Mouse (Mus musculus) intestine, embryonic 15.5 days (tissue): ENCODE measurements around the gene Pde4d. TPM values are rescaled to one million over a fixed set of nuclear protein-coding genes. Genes with fewer than 3 reads are reported as not detected.

Source experiments
- ATAC-seq: fragments of 200-750 bp; cut with Nextera tagmentation; 2 replicates; pipeline ENCODE4 v1.8.0; 2017; ENCODE audit warnings: moderate TSS enrichment, moderate library complexity
- H3K27ac ChIP-seq: fragments of 300-500 bp; sonication (generic); 2 replicates; pipeline ENCODE4 v1.5.1; 2015; ENCODE audit warnings: mild to moderate bottlenecking, inconsistent platforms
- H3K27me3 ChIP-seq: fragments of 300-500 bp; sonication (generic); replicated peaks from 2 replicates; pipeline ENCODE4 v1.6.1; 2015; ENCODE audit warnings: inconsistent platforms
- H3K36me3 ChIP-seq: fragments of 300-500 bp; sonication (generic); 2 replicates; pipeline ENCODE4 v1.6.1; 2015; ENCODE audit warnings: inconsistent platforms
- H3K4me1 ChIP-seq: fragments of 300-500 bp; sonication (generic); replicated peaks from 2 replicates; pipeline ENCODE4 v1.6.1; 2015; ENCODE audit warnings: inconsistent platforms
- H3K4me2 ChIP-seq: fragments of 300-500 bp; sonication (generic); replicated peaks from 2 replicates; pipeline ENCODE4 v1.6.1; 2015; ENCODE audit warnings: mild to moderate bottlenecking, inconsistent platforms
- H3K4me3 ChIP-seq: fragments of 300-500 bp; sonication (generic); replicated peaks from 2 replicates; pipeline ENCODE4 v1.5.1; 2015; ENCODE audit warnings: inconsistent platforms
- H3K9ac ChIP-seq: fragments of 300-500 bp; sonication (generic); 2 replicates; pipeline ENCODE4 v1.6.1; 2015; ENCODE audit warnings: inconsistent platforms
- H3K9me3 ChIP-seq: fragments of 300-500 bp; sonication (generic); 2 replicates; pipeline ENCODE4 v1.6.1; 2016; ENCODE audit warnings: inconsistent platforms
- WGBS: fragments of 180-500 bp; shearing (Covaris S2); methylation state at CpG from one replicate; pipeline ENCODE4 v1.1.7; 2015; 5-methylcytosine and 5-hydroxymethylcytosine counted together
- polyA plus RNA-seq: library from polyadenylated mRNA; unstranded; fragments of >200 nt; fragmentation: Nextera tagmentation; extraction: Ambion mirVana; gene quantifications from 2 replicates; pipeline ENCODE4 v1.2.1, GENCODE M21; 2015

The Pde4d gene
- polyA plus RNA-seq, 1 experiment from 2014 or later = 18.5 TPM

DNA sequence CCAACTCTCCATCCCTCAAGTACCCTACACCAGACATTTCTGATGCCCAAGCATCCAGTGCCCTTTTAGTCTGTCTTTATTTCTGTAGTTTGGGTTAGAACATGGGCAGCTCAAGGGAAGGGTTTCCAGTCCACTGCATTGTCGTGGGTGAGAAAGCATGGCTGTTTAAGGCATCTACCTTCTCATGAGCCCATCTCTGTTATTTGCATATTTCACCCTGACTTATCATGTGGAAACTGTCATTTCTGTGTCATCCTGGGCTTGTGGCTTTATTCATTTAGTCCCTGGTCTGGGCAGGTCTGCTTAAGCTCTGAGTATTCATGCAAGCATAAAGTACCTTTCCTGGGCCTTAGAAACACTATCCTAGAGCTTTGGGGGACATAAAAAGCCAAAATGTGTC, 1331.7 kb downstream of the Pde4d start:
- Histone ChIP-seq H3K9me3 (no peaks in the 10 kb centered on the region), H3K9ac (no peak overlapping the region), H3K27me3 (no peaks in the 10 kb centered on the region), H3K4me2 (no peak overlapping the region), H3K27ac (no peak overlapping the region), H3K4me3 (no peak overlapping the region), H3K4me1 (no peaks in the 10 kb centered on the region), H3K36me3 (no peaks in the 10 kb centered on the region)
- WGBS = 82% methylated on average over 1 of the region's 1 CpGs
- no peak for ATAC-seq

DNA sequence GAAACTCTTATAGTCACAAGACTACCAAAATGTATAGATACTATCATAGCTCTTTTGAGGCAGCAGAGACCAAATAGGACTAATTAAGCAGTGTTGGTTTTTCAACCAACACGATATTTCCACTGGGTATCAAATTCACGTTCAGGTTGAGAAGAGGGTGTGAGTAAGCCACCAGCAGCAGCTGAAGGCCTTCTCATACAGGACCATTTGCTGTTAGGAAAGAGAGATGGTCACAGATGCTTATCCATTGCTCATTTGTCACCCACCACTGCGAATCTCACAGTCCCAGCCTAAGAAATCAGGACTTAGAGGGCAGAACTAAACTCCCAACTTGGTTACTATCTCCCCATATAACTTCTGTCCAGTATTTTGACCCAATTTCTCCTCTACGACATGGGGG, 1338.9 kb downstream of the Pde4d start:
- Histone ChIP-seq H3K36me3 (no peaks in the 10 kb centered on the region), H3K4me3 (no peak overlapping the region), H3K27me3 (no peaks in the 10 kb centered on the region), H3K4me2 (no peak overlapping the region), H3K4me1 (no peaks in the 10 kb centered on the region), H3K27ac (no peak overlapping the region), H3K9me3 (no peaks in the 10 kb centered on the region), H3K9ac (no peak overlapping the region)
- 88% methylated on average over 4 of the region's 4 CpGs for WGBS
- ATAC-seq = no peak

DNA sequence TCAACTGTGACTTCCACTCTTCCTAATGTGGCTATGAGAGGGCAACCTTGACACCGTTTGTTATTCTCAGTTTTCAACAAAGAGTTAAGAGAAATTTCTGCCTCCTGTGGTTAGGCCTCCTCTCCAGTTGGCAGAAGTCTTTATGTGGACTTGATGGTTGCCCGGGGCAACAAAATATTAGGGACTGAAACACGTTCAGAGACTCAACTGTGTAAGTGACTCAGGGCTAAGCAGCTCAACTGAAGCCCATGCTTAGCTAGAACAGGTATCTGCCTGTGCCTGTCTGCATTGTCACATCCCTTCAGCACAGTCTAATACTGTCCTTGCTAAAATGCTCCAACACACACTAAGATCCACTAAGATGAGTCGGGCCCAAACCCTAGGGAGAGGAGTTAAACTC, 1339.4 kb downstream of the Pde4d start:
- H3K4me3 ChIP-seq = no peak overlapping the region
- no peak overlapping the region for H3K4me2 ChIP-seq
- H3K9me3 ChIP-seq = no peaks in the 10 kb centered on the region
- H3K36me3 ChIP-seq = no peaks in the 10 kb centered on the region
- no peaks in the 10 kb centered on the region for H3K27me3 ChIP-seq
- H3K9ac ChIP-seq = no peak overlapping the region
- WGBS = 80% methylated on average over 4 of the region's 4 CpGs
- no peak for ATAC-seq
- no peak overlapping the region for H3K27ac ChIP-seq
- no peaks in the 10 kb centered on the region for H3K4me1 ChIP-seq

- 83% methylated on average over 8 of the region's 8 CpGs for WGBS
- H3K36me3 ChIP-seq = no peaks in the 10 kb centered on the region
- no peaks in the 10 kb centered on the region for H3K4me1 ChIP-seq
- H3K27ac ChIP-seq = no peak overlapping the region
- no peak for ATAC-seq
- no peak overlapping the region for H3K4me3 ChIP-seq
- no peaks in the 10 kb centered on the region for H3K27me3 ChIP-seq
- no peak overlapping the region for H3K4me2 ChIP-seq
- H3K9ac ChIP-seq = no peak overlapping the region
- H3K9me3 ChIP-seq = no peaks in the 10 kb centered on the region
These were observed 1340.4 kb downstream of the Pde4d start for GRCm38 (mm10) chr13:109790045-109790715.

DNA sequence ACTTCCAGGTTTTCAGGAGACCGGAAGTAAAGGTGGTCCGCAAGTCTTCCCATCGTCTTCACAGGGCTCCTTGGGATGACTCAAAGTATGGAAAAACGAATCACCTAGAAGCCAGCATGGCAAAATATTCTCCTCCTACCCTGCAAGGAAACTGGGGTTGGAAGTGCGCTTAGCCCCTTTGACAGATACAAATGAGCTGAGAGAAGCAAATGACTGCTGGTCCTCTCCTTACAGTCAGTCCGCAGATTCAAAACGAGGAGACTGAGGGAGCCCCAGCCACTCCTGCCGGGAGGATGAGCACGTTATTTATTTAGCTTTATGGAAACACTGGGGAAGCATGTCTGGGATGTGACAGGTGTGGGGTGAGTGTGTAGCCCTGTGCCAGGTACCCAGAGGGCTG, 1344.2 kb downstream of the Pde4d start:
- no peak overlapping the region for H3K4me2 ChIP-seq
- no peak for ATAC-seq
- H3K9me3 ChIP-seq = no peaks in the 10 kb centered on the region
- H3K36me3 ChIP-seq = no peaks in the 10 kb centered on the region
- no peak overlapping the region for H3K27ac ChIP-seq
- H3K9ac ChIP-seq = no peak overlapping the region
- WGBS = 64% methylated on average over 9 of the region's 9 CpGs
- H3K4me3 ChIP-seq = no peak overlapping the region
- H3K4me1 ChIP-seq = no peaks in the 10 kb centered on the region
- H3K27me3 ChIP-seq = no peaks in the 10 kb centered on the region

DNA sequence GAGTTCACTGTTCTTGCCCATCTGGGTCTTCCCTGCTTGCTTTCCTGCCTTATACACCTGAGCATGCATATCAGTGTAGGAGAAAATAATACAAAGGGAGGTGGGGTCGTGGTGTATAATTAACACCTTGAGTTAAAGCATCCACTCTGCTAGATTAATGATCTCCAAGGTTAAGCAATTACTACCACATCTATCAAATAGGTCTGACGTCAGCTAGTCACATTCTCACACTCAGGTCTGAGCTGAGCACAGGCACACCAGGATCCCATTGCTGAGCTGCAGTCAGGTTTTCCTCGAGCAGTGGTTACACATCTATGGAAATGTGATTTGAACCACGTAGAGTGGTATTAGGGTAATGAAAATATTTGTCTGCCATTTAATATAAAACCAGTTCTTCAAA, 1348.9 kb downstream of the Pde4d start:
- 0 out of 2 replicates have a peak, but pooled peaks cover 3% of the 10 kb centered on the region for H3K4me1 ChIP-seq
- no peak overlapping the region for H3K27ac ChIP-seq
- no peaks in the 10 kb centered on the region for H3K27me3 ChIP-seq
- no peak overlapping the region for H3K4me3 ChIP-seq
- H3K9me3 ChIP-seq = no peaks in the 10 kb centered on the region
- 53% methylated on average over 4 of the region's 4 CpGs for WGBS
- no peak; the same call in 1 of the 2 replicates for ATAC-seq
- H3K4me2 ChIP-seq = no peak overlapping the region
- no peak overlapping the region for H3K9ac ChIP-seq
- H3K36me3 ChIP-seq = no peaks in the 10 kb centered on the region

DNA sequence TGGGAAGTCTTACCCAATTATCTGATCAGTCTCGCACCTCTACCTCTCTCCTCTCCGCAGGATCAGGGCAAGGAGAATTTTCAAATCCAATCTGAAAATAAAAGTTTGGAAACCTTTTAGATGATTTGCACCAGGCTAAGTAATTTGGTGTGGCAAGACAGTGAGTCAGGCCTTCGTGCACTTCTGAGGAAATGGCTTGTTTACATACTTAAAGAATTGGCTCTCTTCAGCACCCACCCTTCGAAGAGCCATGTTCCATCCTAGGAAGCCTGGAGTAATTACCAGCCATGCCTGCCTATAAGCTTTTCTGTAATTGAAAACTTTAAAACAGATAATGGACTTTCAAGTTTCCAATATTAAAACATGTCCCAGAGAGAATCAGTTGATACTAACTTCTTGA, 1352.5 kb downstream of the Pde4d start:
- ATAC-seq = no peak
- no peaks in the 10 kb centered on the region for H3K27me3 ChIP-seq
- H3K9me3 ChIP-seq = no peaks in the 10 kb centered on the region
- WGBS = 45% methylated on average over 4 of the region's 4 CpGs
- no peak overlapping the region for H3K4me2 ChIP-seq
- H3K4me3 ChIP-seq = no peak overlapping the region
- no peak overlapping the region for H3K9ac ChIP-seq
- no peaks in the 10 kb centered on the region for H3K36me3 ChIP-seq
- 0 out of 2 replicates have a peak, but pooled peaks cover 7% of the 10 kb centered on the region for H3K4me1 ChIP-seq
- H3K27ac ChIP-seq = no peak overlapping the region

- Histone ChIP-seq H3K9me3 (no peaks in the 10 kb centered on the region), H3K4me2 (no peak overlapping the region), H3K27me3 (no peaks in the 10 kb centered on the region), H3K9ac (no peak overlapping the region), H3K36me3 (no peaks in the 10 kb centered on the region), H3K4me3 (no peak overlapping the region), H3K4me1 (peaks cover 13% of the 10 kb centered on the region; the same call in 1 of the 2 replicates), H3K27ac (no peak overlapping the region)
- 88% methylated on average over 5 of the region's 5 CpGs for WGBS
- ATAC-seq = peak; percentile 63
These were observed 1356.6 kb downstream of the Pde4d start for GRCm38 (mm10) chr13:109806193-109806966.

GRCm38 (mm10) chr13:109807036-109807435, 1357.3 kb downstream of the Pde4d start:
- H3K9me3 ChIP-seq = no peaks in the 10 kb centered on the region
- peaks cover 12% of the 10 kb centered on the region; the same call in 1 of the 2 replicates for H3K4me1 ChIP-seq
- H3K27ac ChIP-seq = no peak overlapping the region
- no peak overlapping the region for H3K4me2 ChIP-seq
- H3K9ac ChIP-seq = no peak overlapping the region
- H3K27me3 ChIP-seq = no peaks in the 10 kb centered on the region
- whole genome bisulfite sequencing = 51% methylated on average over 2 of the region's 2 CpGs
- ATAC-seq = peak; percentile 70
- no peak overlapping the region for H3K4me3 ChIP-seq
- H3K36me3 ChIP-seq = no peaks in the 10 kb centered on the region

GRCm38 (mm10) chr13:109807446-109807845, 1357.7 kb downstream of the Pde4d start:
- Histone ChIP-seq H3K4me3 (no peak overlapping the region), H3K4me1 (peaks cover 10% of the 10 kb centered on the region; the same call in 1 of the 2 replicates), H3K27ac (no peak overlapping the region), H3K4me2 (no peak overlapping the region), H3K9me3 (no peaks in the 10 kb centered on the region), H3K9ac (no peak overlapping the region), H3K27me3 (no peaks in the 10 kb centered on the region), H3K36me3 (no peaks in the 10 kb centered on the region)
- WGBS = 46% methylated on average over 3 of the region's 3 CpGs
- peak; percentile 85 for ATAC-seq

GRCm38 (mm10) chr13:109808039-109808438, 1358.3 kb downstream of the Pde4d start:
- Histone ChIP-seq H3K36me3 (no peaks in the 10 kb centered on the region), H3K27ac (peak overlapping the region; percentile 40; the same call in 1 of the 2 replicates), H3K4me1 (peaks cover 10% of the 10 kb centered on the region; the same call in 1 of the 2 replicates), H3K9me3 (no peaks in the 10 kb centered on the region), H3K27me3 (no peaks in the 10 kb centered on the region), H3K4me2 (no peak overlapping the region), H3K4me3 (no peak overlapping the region), H3K9ac (no peak overlapping the region)
- ATAC-seq = peak; percentile 21
- 63% methylated on average over 6 of the region's 6 CpGs for WGBS

GRCm38 (mm10) chr13:109808946-109809345, 1359.2 kb downstream of the Pde4d start:
- H3K36me3 ChIP-seq = no peaks in the 10 kb centered on the region
- WGBS = 75% methylated on average over 7 of the region's 7 CpGs
- no peaks in the 10 kb centered on the region for H3K9me3 ChIP-seq
- no peak overlapping the region for H3K27ac ChIP-seq
- no peak overlapping the region for H3K4me2 ChIP-seq
- no peak overlapping the region for H3K9ac ChIP-seq
- H3K4me1 ChIP-seq = peaks cover 10% of the 10 kb centered on the region; the same call in 1 of the 2 replicates
- H3K27me3 ChIP-seq = no peaks in the 10 kb centered on the region
- no peak overlapping the region for H3K4me3 ChIP-seq
- ATAC-seq = no peak
